Mouse (Mus musculus): ENCODE results near the gene Cwh43. TPM values are rescaled to one million over a fixed set of nuclear protein-coding genes. Genes with fewer than 3 reads are reported as not detected.

The Cwh43 gene
- polyA plus RNA-seq, 1 experiment from 2014 or later = not detected

DNA sequence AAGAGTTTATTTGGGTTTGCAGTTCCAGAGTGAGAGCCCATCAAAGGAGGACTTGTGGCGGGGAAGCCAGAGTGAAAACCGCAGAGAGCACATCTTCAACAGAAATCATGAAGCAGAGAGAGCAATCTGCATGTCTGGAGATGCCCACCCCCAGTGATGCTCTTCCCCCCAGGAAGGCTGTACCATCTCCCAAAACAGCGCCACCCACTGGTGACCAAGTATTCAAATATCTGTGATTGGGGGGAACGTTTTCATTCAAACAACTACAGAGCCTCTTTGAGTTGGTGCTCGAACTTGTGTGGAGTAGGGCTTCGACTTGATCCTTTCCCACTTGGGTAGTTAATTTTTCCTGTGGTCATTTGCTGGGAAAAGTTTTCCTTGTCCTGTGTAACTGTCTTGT is 1.1 kb upstream of the Cwh43 start:
- 74% methylated on average over 6 of the region's 6 CpGs for WGBS (ENCODE audit: insufficient replicate concordance)

DNA sequence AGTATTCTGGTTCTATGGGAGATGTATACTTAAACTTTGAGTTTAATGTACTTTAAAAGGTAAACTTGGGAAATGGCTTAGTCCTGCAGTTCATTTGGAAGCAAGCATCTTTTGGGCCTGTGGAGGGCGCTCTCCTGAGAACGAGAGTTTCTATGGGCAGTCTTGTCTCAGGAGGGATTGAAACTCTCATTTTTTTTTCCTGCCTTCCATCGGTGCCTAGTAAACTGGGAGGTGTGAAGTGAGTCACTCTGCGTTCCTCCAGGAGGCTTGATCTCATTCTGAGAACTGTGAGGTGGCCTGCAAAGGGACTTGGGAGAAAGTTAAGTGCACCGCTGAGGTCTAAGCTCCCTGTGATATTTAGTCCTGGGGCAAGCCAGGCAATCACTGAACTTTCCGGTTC is 986 bp downstream of the Cwh43 start:
- H3K36me3 ChIP-seq (ENCODE audit: control insufficient read depth, insufficient read depth, low read length) = no peaks in the 10 kb centered on the region
- H3K9ac ChIP-seq (ENCODE audit: low read depth, low read length) = no peak overlapping the region
- H3K27me3 ChIP-seq (ENCODE audit: control insufficient read depth, insufficient read depth, low read length) = peaks cover 29% of the 10 kb centered on the region
- ATAC-seq (replicated peaks; ENCODE audit: insufficient number of reproducible peaks, low FRiP score, low TSS enrichment) = no peak
- WGBS (ENCODE audit: insufficient replicate concordance) = 28% methylated on average over 6 of the region's 6 CpGs
- H3K27ac ChIP-seq (ENCODE audit: low read depth, low read length) = no peak overlapping the region
- 0 out of 2 replicates have a peak, but pooled peaks cover 7% of the 10 kb centered on the region for H3K4me1 ChIP-seq (ENCODE audit: control insufficient read depth, insufficient read depth, low read length)
- H3K4me3 ChIP-seq (ENCODE audit: low read depth, low read length) = no peak overlapping the region
- H3K4me2 ChIP-seq = no peak overlapping the region; the same call in 1 of the 2 replicates
- no peaks in the 10 kb centered on the region for H3K9me3 ChIP-seq (replicated peaks; ENCODE audit: control insufficient read depth, low read length)

More for the DNA sequence above, 1.1 kb upstream of the Cwh43 start:
- Histone ChIP-seq H3K4me3 (ENCODE audit: low read depth, low read length) (no peak overlapping the region), H3K36me3 (ENCODE audit: control insufficient read depth, insufficient read depth, low read length) (no peaks in the 10 kb centered on the region), H3K9me3 (replicated peaks; ENCODE audit: control insufficient read depth, low read length) (no peaks in the 10 kb centered on the region), H3K4me1 (ENCODE audit: control insufficient read depth, insufficient read depth, low read length) (0 out of 2 replicates have a peak, but pooled peaks cover 7% of the 10 kb centered on the region), H3K27ac (ENCODE audit: low read depth, low read length) (no peak overlapping the region), H3K27me3 (ENCODE audit: control insufficient read depth, insufficient read depth, low read length) (peaks cover 29% of the 10 kb centered on the region), H3K9ac (ENCODE audit: low read depth, low read length) (no peak overlapping the region), H3K4me2 (no peak overlapping the region)
- ATAC-seq (replicated peaks; ENCODE audit: insufficient number of reproducible peaks, low FRiP score, low TSS enrichment) = no peak

DNA sequence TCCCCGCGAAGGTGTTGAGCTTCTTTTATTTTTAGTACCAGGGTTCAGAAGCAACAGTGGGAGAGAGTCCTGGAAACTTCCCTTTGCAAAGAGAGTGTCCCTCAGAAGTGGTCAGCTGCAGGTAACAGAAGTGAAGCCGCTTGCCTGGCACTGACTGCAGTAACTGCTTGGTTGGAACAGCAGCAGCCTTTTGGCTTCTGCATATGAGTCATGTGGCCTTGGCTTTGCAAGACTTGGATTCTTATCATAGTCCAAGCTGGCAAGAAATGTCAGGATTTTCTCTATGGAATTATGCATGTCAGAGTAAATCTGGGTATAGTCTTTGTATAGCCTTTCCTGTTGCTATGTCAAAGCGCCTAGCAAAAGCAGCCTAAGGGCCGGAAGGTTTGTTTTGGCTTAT is 4.1 kb downstream of the Cwh43 start:
- peaks cover 26% of the 10 kb centered on the region for H3K27me3 ChIP-seq (ENCODE audit: control insufficient read depth, insufficient read depth, low read length)
- no peak for ATAC-seq (replicated peaks; ENCODE audit: insufficient number of reproducible peaks, low FRiP score, low TSS enrichment)
- H3K4me2 ChIP-seq = no peak overlapping the region
- no peak overlapping the region for H3K4me3 ChIP-seq (ENCODE audit: low read depth, low read length)
- 68% methylated on average over 5 of the region's 5 CpGs for WGBS (ENCODE audit: insufficient replicate concordance)
- H3K4me1 ChIP-seq (ENCODE audit: control insufficient read depth, insufficient read depth, low read length) = 0 out of 2 replicates have a peak, but pooled peaks cover 7% of the 10 kb centered on the region
- H3K27ac ChIP-seq (ENCODE audit: low read depth, low read length) = no peak overlapping the region
- no peaks in the 10 kb centered on the region for H3K36me3 ChIP-seq (ENCODE audit: control insufficient read depth, insufficient read depth, low read length)
- no peaks in the 10 kb centered on the region for H3K9me3 ChIP-seq (replicated peaks; ENCODE audit: control insufficient read depth, low read length)
- no peak overlapping the region for H3K9ac ChIP-seq (ENCODE audit: low read depth, low read length)

DNA sequence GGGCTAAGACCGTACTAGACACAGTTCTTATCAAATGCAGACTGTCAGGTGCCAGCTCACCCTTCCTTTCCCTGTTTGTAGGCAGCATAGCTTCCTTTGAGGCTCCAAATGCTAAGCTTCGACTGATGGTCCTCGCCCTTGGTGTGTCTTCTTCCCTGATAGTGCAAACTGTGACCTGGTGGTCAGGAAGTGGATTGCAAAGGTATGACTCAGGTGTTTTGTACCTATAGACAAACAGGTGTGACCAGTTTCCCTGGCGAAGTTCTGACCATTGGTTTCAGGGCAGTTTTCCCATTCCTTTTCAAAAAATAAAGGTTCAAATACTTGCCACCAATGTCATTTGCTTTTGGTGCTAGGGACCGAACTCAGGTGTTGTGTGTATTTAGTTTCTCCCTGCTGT is 5.9 kb downstream of the Cwh43 start:
- WGBS (ENCODE audit: insufficient replicate concordance) = 69% methylated on average over 5 of the region's 5 CpGs
- Histone ChIP-seq H3K4me2 (no peak overlapping the region), H3K27me3 (ENCODE audit: control insufficient read depth, insufficient read depth, low read length) (peaks cover 14% of the 10 kb centered on the region), H3K4me1 (ENCODE audit: control insufficient read depth, insufficient read depth, low read length) (no peaks in the 10 kb centered on the region), H3K9ac (ENCODE audit: low read depth, low read length) (no peak overlapping the region), H3K4me3 (ENCODE audit: low read depth, low read length) (no peak overlapping the region), H3K36me3 (ENCODE audit: control insufficient read depth, insufficient read depth, low read length) (no peaks in the 10 kb centered on the region), H3K9me3 (replicated peaks; ENCODE audit: control insufficient read depth, low read length) (no peaks in the 10 kb centered on the region), H3K27ac (ENCODE audit: low read depth, low read length) (no peak overlapping the region)
- ATAC-seq (replicated peaks; ENCODE audit: insufficient number of reproducible peaks, low FRiP score, low TSS enrichment) = no peak

DNA sequence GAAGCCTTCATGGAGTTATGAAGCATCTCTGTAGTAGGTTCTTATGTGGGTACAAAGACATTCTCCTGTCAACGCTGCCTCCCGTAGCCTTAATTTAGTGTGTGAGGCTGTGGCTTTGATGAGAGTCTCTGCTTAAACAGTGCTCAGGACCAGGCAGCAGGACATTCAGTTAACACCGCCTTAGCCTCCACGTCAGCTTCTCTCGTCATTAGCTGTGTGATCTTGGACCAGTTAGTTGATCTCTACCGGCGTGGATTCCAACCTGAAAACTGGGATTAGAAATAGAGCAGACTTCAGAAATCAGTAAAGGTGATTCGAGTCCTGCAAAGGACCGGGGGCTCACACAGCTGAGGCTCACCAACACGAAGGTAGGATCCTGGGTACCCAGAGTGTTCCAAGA is 8.3 kb downstream of the Cwh43 start:
- Histone ChIP-seq H3K27ac (ENCODE audit: low read depth, low read length) (no peak overlapping the region), H3K9ac (ENCODE audit: low read depth, low read length) (no peak overlapping the region), H3K36me3 (ENCODE audit: control insufficient read depth, insufficient read depth, low read length) (no peaks in the 10 kb centered on the region), H3K27me3 (ENCODE audit: control insufficient read depth, insufficient read depth, low read length) (no peaks in the 10 kb centered on the region), H3K4me2 (no peak overlapping the region), H3K4me1 (ENCODE audit: control insufficient read depth, insufficient read depth, low read length) (no peaks in the 10 kb centered on the region), H3K4me3 (ENCODE audit: low read depth, low read length) (no peak overlapping the region), H3K9me3 (replicated peaks; ENCODE audit: control insufficient read depth, low read length) (no peaks in the 10 kb centered on the region)
- no peak for ATAC-seq (replicated peaks; ENCODE audit: insufficient number of reproducible peaks, low FRiP score, low TSS enrichment)
- WGBS (ENCODE audit: insufficient replicate concordance) = 76% methylated on average over 10 of the region's 10 CpGs

DNA sequence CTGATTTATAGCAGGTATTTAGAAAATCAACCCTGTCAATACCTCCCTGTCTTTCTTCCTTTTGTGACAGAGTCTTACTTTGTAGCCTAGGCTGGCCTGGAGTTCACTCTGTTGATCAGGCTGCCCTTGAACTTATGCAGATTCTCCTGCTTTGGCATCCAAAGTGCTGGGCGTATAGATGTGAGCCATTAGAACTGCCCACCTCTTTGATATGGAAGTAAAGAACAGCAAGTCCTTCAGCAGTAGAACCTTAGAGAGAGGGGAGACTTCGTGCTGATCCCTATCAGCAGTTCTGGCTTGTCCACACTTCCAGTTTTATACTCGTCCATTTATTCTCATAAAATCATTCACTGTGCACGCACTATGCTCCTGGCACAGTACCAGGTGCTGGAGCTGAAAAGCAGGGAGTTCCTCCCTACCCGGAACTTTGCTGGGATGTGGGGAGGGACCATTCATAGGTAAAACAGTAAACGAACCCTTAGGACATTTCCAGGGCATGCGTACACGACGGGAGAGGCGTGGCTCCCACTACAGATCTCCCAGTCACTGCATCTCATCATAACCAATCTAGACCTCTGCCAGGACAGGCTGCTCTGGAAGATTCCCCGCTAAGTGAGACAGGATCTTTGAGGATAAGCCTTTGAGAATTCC is 13.3 kb downstream of the Cwh43 start:
- Histone ChIP-seq H3K27ac (ENCODE audit: low read depth, low read length) (no peak overlapping the region), H3K27me3 (ENCODE audit: control insufficient read depth, insufficient read depth, low read length) (no peaks in the 10 kb centered on the region), H3K4me3 (ENCODE audit: low read depth, low read length) (no peak overlapping the region), H3K9ac (ENCODE audit: low read depth, low read length) (no peak overlapping the region), H3K4me2 (no peak overlapping the region), H3K9me3 (replicated peaks; ENCODE audit: control insufficient read depth, low read length) (no peaks in the 10 kb centered on the region), H3K36me3 (ENCODE audit: control insufficient read depth, insufficient read depth, low read length) (no peaks in the 10 kb centered on the region), H3K4me1 (ENCODE audit: control insufficient read depth, insufficient read depth, low read length) (no peaks in the 10 kb centered on the region)
- 62% methylated on average over 11 of the region's 11 CpGs for WGBS (ENCODE audit: insufficient replicate concordance)
- ATAC-seq (replicated peaks; ENCODE audit: insufficient number of reproducible peaks, low FRiP score, low TSS enrichment) = no peak

DNA sequence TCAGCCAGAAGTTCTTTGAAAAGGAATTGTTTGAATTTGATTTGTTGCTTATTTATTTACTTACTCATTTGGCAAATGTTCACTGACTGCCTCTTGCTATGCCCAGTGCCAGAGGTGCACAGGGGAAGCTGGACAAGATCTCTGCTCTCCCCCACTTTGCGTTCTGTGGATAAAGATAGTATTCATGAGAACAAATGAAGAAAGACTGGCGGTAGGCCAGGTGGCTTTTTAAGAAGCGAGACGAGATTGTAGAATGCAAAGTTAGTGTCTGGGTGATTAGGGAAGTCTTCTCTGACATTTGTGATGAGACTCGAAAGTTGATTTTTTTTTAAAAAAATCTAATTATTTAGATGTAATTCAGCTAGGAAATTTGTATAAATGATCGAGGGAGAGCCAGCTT is 20.9 kb downstream of the Cwh43 start:
- H3K4me1 ChIP-seq (ENCODE audit: control insufficient read depth, insufficient read depth, low read length) = no peaks in the 10 kb centered on the region
- no peak for ATAC-seq (replicated peaks; ENCODE audit: insufficient number of reproducible peaks, low FRiP score, low TSS enrichment)
- H3K27me3 ChIP-seq (ENCODE audit: control insufficient read depth, insufficient read depth, low read length) = no peaks in the 10 kb centered on the region
- no peak overlapping the region for H3K27ac ChIP-seq (ENCODE audit: low read depth, low read length)
- H3K36me3 ChIP-seq (ENCODE audit: control insufficient read depth, insufficient read depth, low read length) = no peaks in the 10 kb centered on the region
- H3K9ac ChIP-seq (ENCODE audit: low read depth, low read length) = no peak overlapping the region
- 57% methylated on average over 6 of the region's 6 CpGs for WGBS (ENCODE audit: insufficient replicate concordance)
- H3K9me3 ChIP-seq (replicated peaks; ENCODE audit: control insufficient read depth, low read length) = no peaks in the 10 kb centered on the region
- no peak overlapping the region for H3K4me2 ChIP-seq
- no peak overlapping the region for H3K4me3 ChIP-seq (ENCODE audit: low read depth, low read length)

DNA sequence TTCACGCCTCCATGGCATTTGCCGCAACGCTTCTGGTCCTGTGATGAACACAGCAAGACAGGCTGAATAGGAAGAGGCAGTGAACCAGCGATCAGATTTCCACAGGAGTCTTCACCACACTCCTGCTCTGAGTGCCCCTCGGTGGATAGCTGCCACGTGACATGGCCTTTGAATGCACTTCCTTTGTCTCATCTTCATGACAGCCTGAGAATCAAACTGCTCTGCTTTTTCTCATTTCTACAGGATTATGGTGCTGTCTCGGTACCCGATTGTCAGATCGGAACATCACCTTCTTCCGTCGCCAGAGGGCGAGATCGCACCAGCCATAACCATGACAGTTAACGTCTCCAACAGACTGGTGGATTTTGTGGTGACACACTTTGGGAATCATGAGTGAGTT is 25.7 kb downstream of the Cwh43 start:
- no peak overlapping the region for H3K27ac ChIP-seq (ENCODE audit: low read depth, low read length)
- no peaks in the 10 kb centered on the region for H3K4me1 ChIP-seq (ENCODE audit: control insufficient read depth, insufficient read depth, low read length)
- no peak overlapping the region for H3K4me2 ChIP-seq
- H3K9me3 ChIP-seq (replicated peaks; ENCODE audit: control insufficient read depth, low read length) = no peaks in the 10 kb centered on the region
- 19% methylated on average over 14 of the region's 14 CpGs for WGBS (ENCODE audit: insufficient replicate concordance)
- ATAC-seq (replicated peaks; ENCODE audit: insufficient number of reproducible peaks, low FRiP score, low TSS enrichment) = no peak
- no peaks in the 10 kb centered on the region for H3K27me3 ChIP-seq (ENCODE audit: control insufficient read depth, insufficient read depth, low read length)
- no peaks in the 10 kb centered on the region for H3K36me3 ChIP-seq (ENCODE audit: control insufficient read depth, insufficient read depth, low read length)
- no peak overlapping the region for H3K9ac ChIP-seq (ENCODE audit: low read depth, low read length)
- H3K4me3 ChIP-seq (ENCODE audit: low read depth, low read length) = no peak overlapping the region

DNA sequence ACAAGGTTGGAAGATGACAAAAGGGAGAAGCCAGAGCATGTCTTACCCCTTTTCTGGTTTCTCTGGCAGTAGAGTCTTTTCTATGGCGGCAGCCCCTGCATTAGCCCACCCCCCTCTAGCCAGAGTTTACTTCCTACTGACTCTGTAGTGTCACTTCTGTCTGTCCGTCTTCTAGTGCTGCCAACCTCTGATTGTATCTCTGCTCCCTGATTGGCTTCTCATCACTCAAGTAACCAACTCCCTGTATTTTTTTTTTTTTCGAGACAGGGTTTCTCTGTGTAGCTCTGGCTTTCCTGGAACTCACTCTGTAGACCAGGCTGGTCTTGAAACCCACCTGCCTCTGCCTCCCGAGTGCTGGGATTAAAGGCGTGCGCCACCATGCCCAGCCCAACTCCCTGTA is 26.9 kb downstream of the Cwh43 start:
- 70% methylated on average over 6 of the region's 6 CpGs for WGBS (ENCODE audit: insufficient replicate concordance)
- Histone ChIP-seq H3K27ac (ENCODE audit: low read depth, low read length) (no peak overlapping the region), H3K4me3 (ENCODE audit: low read depth, low read length) (no peak overlapping the region), H3K4me1 (ENCODE audit: control insufficient read depth, insufficient read depth, low read length) (no peaks in the 10 kb centered on the region), H3K9me3 (replicated peaks; ENCODE audit: control insufficient read depth, low read length) (no peaks in the 10 kb centered on the region), H3K27me3 (ENCODE audit: control insufficient read depth, insufficient read depth, low read length) (no peaks in the 10 kb centered on the region), H3K36me3 (ENCODE audit: control insufficient read depth, insufficient read depth, low read length) (no peaks in the 10 kb centered on the region), H3K9ac (ENCODE audit: low read depth, low read length) (no peak overlapping the region), H3K4me2 (no peak overlapping the region)
- ATAC-seq (replicated peaks; ENCODE audit: insufficient number of reproducible peaks, low FRiP score, low TSS enrichment) = no peak
